Mouse (Mus musculus): Measurements from ENCODE around the gene Ccdc122. TPM values are rescaled to one million over a fixed set of nuclear protein-coding genes. Genes with fewer than 3 reads are reported as not detected.

Ccdc122 gene
- total and polyA plus RNA-seq, 2 experiments from 2014 or later = 1.6 to 2.0 TPM

DNA sequence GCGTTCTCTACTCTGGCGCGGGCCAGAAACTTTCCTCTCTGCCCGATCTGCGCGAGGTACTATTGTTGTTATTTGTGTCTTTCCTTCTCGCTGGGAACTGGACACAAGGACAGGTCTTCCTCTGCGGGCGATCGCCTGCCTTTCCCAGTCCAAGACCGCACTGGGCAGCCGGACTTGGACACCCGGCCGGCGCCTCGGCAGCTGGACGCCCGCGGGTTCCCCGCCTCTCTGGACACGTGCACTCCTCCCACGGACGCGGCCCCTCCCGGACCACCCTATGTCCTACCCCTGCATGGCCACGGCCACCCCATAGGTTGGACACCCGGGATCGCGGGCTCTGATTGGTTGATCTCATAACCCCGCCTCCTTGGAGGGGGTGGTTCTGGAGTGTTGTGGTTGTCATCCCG lies 120.9 kb downstream of the Ccdc122 start:
- no peaks in the 10 kb centered on the region for H3K9me3 ChIP-seq (ENCODE audit: low read length)
- peak; percentile 92 for DNase-seq (ENCODE audit: low spot score)
- H3K4me3 ChIP-seq (ENCODE audit: low read depth, low read length) = peak overlapping the region; percentile 95
- TF ChIP-seq CTCF (IDR thresholded peaks at IDR 0.05) = no peak
- H3K36me3 ChIP-seq (ENCODE audit: insufficient read depth, low read length) = no peaks in the 10 kb centered on the region
- H3K27ac ChIP-seq (ENCODE audit: low read depth, low read length) = peak overlapping the region; percentile 72
- H3K9ac ChIP-seq (replicated peaks; ENCODE audit: low read length, poor library complexity, severe bottlenecking) = peak overlapping the region; percentile 88
- peak overlapping the region; percentile 85 for H3K4me2 ChIP-seq (ENCODE audit: low read depth, low read length, poor library complexity, severe bottlenecking)
- under 1% methylated on average over 31 of the region's 31 CpGs for WGBS
- peak; percentile 89 for ATAC-seq (ENCODE audit: low FRiP score)
- no peaks in the 10 kb centered on the region for H3K27me3 ChIP-seq (ENCODE audit: insufficient read depth, low read length)
- peaks cover 11% of the 10 kb centered on the region for H3K4me1 ChIP-seq (ENCODE audit: insufficient read depth, low read length)

DNA sequence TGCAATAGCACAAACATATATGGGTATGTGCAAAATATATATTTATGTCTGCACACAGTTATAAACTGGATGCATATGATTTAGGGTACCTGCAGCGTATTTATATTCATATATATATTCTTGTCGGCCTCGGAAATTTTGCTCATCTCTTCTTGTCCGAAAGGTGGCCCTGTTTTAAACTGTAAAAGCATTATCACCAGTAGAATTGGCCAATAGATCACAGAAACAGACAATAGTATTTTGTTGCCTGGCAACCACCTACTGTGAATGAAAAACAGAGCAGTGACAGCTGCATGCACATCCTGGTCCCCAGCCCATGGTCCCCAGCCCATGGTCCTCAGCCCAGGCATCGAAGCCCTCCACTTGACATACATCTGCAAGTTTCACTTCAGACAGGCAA lies 122.8 kb downstream of the Ccdc122 start:
- H3K36me3 ChIP-seq (ENCODE audit: insufficient read depth, low read length) = no peaks in the 10 kb centered on the region
- 43% methylated on average over 5 of the region's 5 CpGs for WGBS
- H3K9ac ChIP-seq (replicated peaks; ENCODE audit: low read length, poor library complexity, severe bottlenecking) = 0 out of 2 replicates have a peak overlapping the region, but pooled peaks have one; percentile 13
- ATAC-seq (ENCODE audit: low FRiP score) = no peak
- peak overlapping the region; percentile 95 for H3K4me3 ChIP-seq (ENCODE audit: low read depth, low read length)
- H3K27me3 ChIP-seq (ENCODE audit: insufficient read depth, low read length) = no peaks in the 10 kb centered on the region
- peak overlapping the region; percentile 85 for H3K4me2 ChIP-seq (ENCODE audit: low read depth, low read length, poor library complexity, severe bottlenecking)
- DNase-seq (ENCODE audit: low spot score) = peak; percentile 70
- peak; percentile 52 for TF ChIP-seq CTCF (IDR thresholded peaks at IDR 0.05)
- no peaks in the 10 kb centered on the region for H3K9me3 ChIP-seq (ENCODE audit: low read length)
- peaks cover 11% of the 10 kb centered on the region for H3K4me1 ChIP-seq (ENCODE audit: insufficient read depth, low read length)
- H3K27ac ChIP-seq (ENCODE audit: low read depth, low read length) = no peak overlapping the region

Other genes starting within 250 kb of the Ccdc122 start
- gene Lacc1, start 132 bp downstream of the Ccdc122 start, total RNA-seq (2014; rRNA removed) = 1.5 and 5.3 TPM in 2 replicates
- gene Lacc1, start 132 bp downstream of the Ccdc122 start, polyA plus RNA-seq (2015; fragmentation: Nextera tagmentation; extraction: Ambion mirVana) = 1.3 and 2.2 TPM in 2 replicates
- 46.0 and 49.6 TPM in 2 replicates for gene Enox1, start 120.0 kb downstream of the Ccdc122 start, total RNA-seq (2014; rRNA removed)
- 21.5 and 23.1 TPM in 2 replicates for gene Enox1, start 120.0 kb downstream of the Ccdc122 start, polyA plus RNA-seq (2015; fragmentation: Nextera tagmentation; extraction: Ambion mirVana)